Mouse (Mus musculus) hindbrain, embryonic 10.5 days (tissue): Measurements from ENCODE around the gene Ngf. TPM values are rescaled to one million over a fixed set of nuclear protein-coding genes. Genes with fewer than 3 reads are reported as not detected.

ENCODE experiments used
- DNase-seq: peaks from one replicate; pipeline ENCODE4 v3.0.0-alpha.2; 2017; ENCODE audit warnings: low spot score
- H3K27ac ChIP-seq: fragments of 300-500 bp; sonication (generic); 2 replicates; pipeline ENCODE4 v1.5.1; 2016; ENCODE audit warnings: mild to moderate bottlenecking, moderate library complexity
- H3K27me3 ChIP-seq: fragments of 300-500 bp; sonication (generic); 2 replicates; pipeline ENCODE4 v1.6.1; 2016; ENCODE audit warnings: mild to moderate bottlenecking; ENCODE audit not compliant: poor library complexity, insufficient read depth, severe bottlenecking
- H3K36me3 ChIP-seq: fragments of 300-500 bp; sonication (generic); 2 replicates; pipeline ENCODE4 v1.6.1; 2016; ENCODE audit warnings: mild to moderate bottlenecking, moderate library complexity
- H3K4me1 ChIP-seq: fragments of 300-500 bp; sonication (generic); replicated peaks from 2 replicates; pipeline ENCODE4 v1.6.1; 2016; ENCODE audit warnings: mild to moderate bottlenecking
- H3K4me3 ChIP-seq: fragments of 300-500 bp; sonication (generic); 2 replicates; pipeline ENCODE4 v1.5.1; 2016; ENCODE audit warnings: mild to moderate bottlenecking, moderate library complexity
- H3K9me3 ChIP-seq: fragments of 300-500 bp; sonication (generic); 2 replicates; pipeline ENCODE4 v1.6.1; 2016; ENCODE audit warnings: mild to moderate bottlenecking, moderate library complexity
- WGBS: fragments of 180-500 bp; shearing (Covaris S2); methylation state at CpG from one replicate; pipeline ENCODE4 v1.1.7; 2016; 5-methylcytosine and 5-hydroxymethylcytosine counted together
- polyA plus RNA-seq: library from polyadenylated mRNA; unstranded; fragments of >200 nt; fragmentation: Nextera tagmentation; extraction: Ambion mirVana; gene quantifications from 2 replicates; pipeline ENCODE4 v1.2.1, GENCODE M21; 2016

Ngf gene
- polyA plus RNA-seq, 1 experiment from 2014 or later, result 0.72 TPM

- no peak for DNase-seq
- no peaks in the 10 kb centered on the region for H3K27me3 ChIP-seq
- no peak overlapping the region for H3K4me3 ChIP-seq
- H3K9me3 ChIP-seq, result no peaks in the 10 kb centered on the region
- WGBS, result 83% methylated on average over 4 of the region's 4 CpGs
- H3K27ac ChIP-seq, result no peak overlapping the region
- no peaks in the 10 kb centered on the region for H3K36me3 ChIP-seq
- no peaks in the 10 kb centered on the region for H3K4me1 ChIP-seq
Measured at GRCm38 (mm10) chr3:102516937-102517336, 47.2 kb downstream of the Ngf start.

GRCm38 (mm10) chr3:102521061-102521460 is 51.3 kb downstream of the Ngf start:
- Histone ChIP-seq H3K9me3 (no peaks in the 10 kb centered on the region), H3K27me3 (0 out of 2 replicates have a peak, but pooled peaks cover 4% of the 10 kb centered on the region), H3K36me3 (no peaks in the 10 kb centered on the region), H3K4me1 (no peaks in the 10 kb centered on the region), H3K4me3 (no peak overlapping the region), H3K27ac (no peak overlapping the region)
- no peak for DNase-seq
- WGBS, result 71% methylated on average over 5 of the region's 5 CpGs

- WGBS, result 92% methylated on average over 2 of the region's 2 CpGs
- H3K9me3 ChIP-seq, result no peaks in the 10 kb centered on the region
Measured at GRCm38 (mm10) chr3:102523711-102524110, 54.0 kb downstream of the Ngf start.

GRCm38 (mm10) chr3:102524951-102525350 is 55.2 kb downstream of the Ngf start:
- Histone ChIP-seq H3K4me3 (no peak overlapping the region), H3K27me3 (0 out of 2 replicates have a peak, but pooled peaks cover 4% of the 10 kb centered on the region), H3K36me3 (no peaks in the 10 kb centered on the region), H3K9me3 (no peaks in the 10 kb centered on the region), H3K4me1 (no peaks in the 10 kb centered on the region), H3K27ac (no peak overlapping the region)
- no peak for DNase-seq
- WGBS, result 86% methylated on average over 7 of the region's 7 CpGs

More at GRCm38 (mm10) chr3:102523711-102524110, 54.0 kb downstream of the Ngf start:
- DNase-seq, result no peak
- Histone ChIP-seq H3K4me1 (no peaks in the 10 kb centered on the region), H3K36me3 (no peaks in the 10 kb centered on the region), H3K4me3 (no peak overlapping the region), H3K27ac (no peak overlapping the region), H3K27me3 (0 out of 2 replicates have a peak, but pooled peaks cover 4% of the 10 kb centered on the region)

- H3K27me3 ChIP-seq, result 0 out of 2 replicates have a peak, but pooled peaks cover 4% of the 10 kb centered on the region
- H3K36me3 ChIP-seq, result no peaks in the 10 kb centered on the region
- H3K4me1 ChIP-seq, result no peaks in the 10 kb centered on the region
- no peak for DNase-seq
- no peaks in the 10 kb centered on the region for H3K9me3 ChIP-seq
- H3K27ac ChIP-seq, result no peak overlapping the region
- 74% methylated on average over 8 of the region's 8 CpGs for WGBS
- H3K4me3 ChIP-seq, result no peak overlapping the region
Measured at GRCm38 (mm10) chr3:102525856-102526255, 56.1 kb downstream of the Ngf start.

- Histone ChIP-seq H3K27ac (no peak overlapping the region; the same call in 1 of the 2 replicates), H3K9me3 (no peaks in the 10 kb centered on the region), H3K36me3 (no peaks in the 10 kb centered on the region), H3K4me1 (no peaks in the 10 kb centered on the region), H3K4me3 (no peak overlapping the region), H3K27me3 (0 out of 2 replicates have a peak, but pooled peaks cover 4% of the 10 kb centered on the region)
- 58% methylated on average over 6 of the region's 6 CpGs for whole genome bisulfite sequencing
- DNase-seq, result peak; percentile 31
Measured at GRCm38 (mm10) chr3:102526481-102526880, 56.8 kb downstream of the Ngf start.

GRCm38 (mm10) chr3:102534744-102535143 is 65.0 kb downstream of the Ngf start:
- Histone ChIP-seq H3K36me3 (no peaks in the 10 kb centered on the region), H3K27me3 (no peaks in the 10 kb centered on the region), H3K27ac (no peak overlapping the region), H3K9me3 (no peaks in the 10 kb centered on the region), H3K4me1 (no peaks in the 10 kb centered on the region), H3K4me3 (no peak overlapping the region)
- WGBS, result 88% methylated on average over 1 of the region's 1 CpGs
- no peak for DNase-seq

GRCm38 (mm10) chr3:102543646-102544045 is 73.9 kb downstream of the Ngf start:
- Histone ChIP-seq H3K27ac (no peak overlapping the region), H3K4me3 (no peak overlapping the region), H3K36me3 (no peaks in the 10 kb centered on the region), H3K9me3 (no peaks in the 10 kb centered on the region), H3K4me1 (no peaks in the 10 kb centered on the region), H3K27me3 (no peaks in the 10 kb centered on the region)
- WGBS, result 71% methylated on average over 5 of the region's 5 CpGs
- DNase-seq, result no peak

- DNase-seq, result no peak
- Histone ChIP-seq H3K27ac (no peak overlapping the region), H3K4me1 (no peaks in the 10 kb centered on the region), H3K36me3 (no peaks in the 10 kb centered on the region), H3K4me3 (no peak overlapping the region), H3K27me3 (no peaks in the 10 kb centered on the region), H3K9me3 (no peaks in the 10 kb centered on the region)
- WGBS, result 86% methylated on average over 5 of the region's 5 CpGs
Measured at GRCm38 (mm10) chr3:102547536-102547935, 77.8 kb downstream of the Ngf start.

- no peak for DNase-seq
- no peak overlapping the region for H3K27ac ChIP-seq
- H3K27me3 ChIP-seq, result no peaks in the 10 kb centered on the region
- no peaks in the 10 kb centered on the region for H3K9me3 ChIP-seq
- WGBS, result 86% methylated on average over 6 of the region's 6 CpGs
- no peak overlapping the region for H3K4me3 ChIP-seq
- H3K36me3 ChIP-seq, result no peaks in the 10 kb centered on the region
- H3K4me1 ChIP-seq, result no peaks in the 10 kb centered on the region
Measured at GRCm38 (mm10) chr3:102553935-102554670, 84.4 kb downstream of the Ngf start.

GRCm38 (mm10) chr3:102556108-102556507 is 86.4 kb downstream of the Ngf start:
- WGBS, result 67% methylated on average over 1 of the region's 1 CpGs
- Histone ChIP-seq H3K27me3 (no peaks in the 10 kb centered on the region), H3K4me3 (no peak overlapping the region), H3K9me3 (no peaks in the 10 kb centered on the region), H3K36me3 (no peaks in the 10 kb centered on the region), H3K4me1 (no peaks in the 10 kb centered on the region), H3K27ac (no peak overlapping the region)
- no peak for DNase-seq

- no peaks in the 10 kb centered on the region for H3K27me3 ChIP-seq
- H3K27ac ChIP-seq, result no peak overlapping the region
- H3K9me3 ChIP-seq, result no peaks in the 10 kb centered on the region
- H3K36me3 ChIP-seq, result no peaks in the 10 kb centered on the region
- DNase-seq, result no peak
- no peak overlapping the region for H3K4me3 ChIP-seq
- H3K4me1 ChIP-seq, result no peaks in the 10 kb centered on the region
Measured at GRCm38 (mm10) chr3:102556645-102557044, 86.9 kb downstream of the Ngf start.
